Mouse (Mus musculus) small intestine, adult 2 months (tissue): ENCODE measurements around the gene Hdac2. TPM values are rescaled to one million over a fixed set of nuclear protein-coding genes. Genes with fewer than 3 reads are reported as not detected.
A peak's percentile ranks its signal among the peaks of the same experiment; 100 is the strongest.

Experiments
- H3K27ac ChIP-seq: fragments of 200-500 bp; 2 replicates; pipeline ENCODE4 v1.5.1; 2012; ENCODE audit warnings: low read depth, low read length, control low read depth, inconsistent platforms; ENCODE audit not compliant: insufficient read depth
- H3K27me3 ChIP-seq: fragments of 200-500 bp; 2 replicates; pipeline ENCODE4 v1.6.1; 2012; ENCODE audit warnings: mild to moderate bottlenecking, moderate library complexity, low read length, inconsistent platforms; ENCODE audit not compliant: control insufficient read depth, insufficient read depth
- H3K36me3 ChIP-seq: fragments of 200-500 bp; 2 replicates; pipeline ENCODE4 v1.6.1; 2012; ENCODE audit warnings: mild to moderate bottlenecking, low read length, control low read depth, inconsistent platforms; ENCODE audit not compliant: control insufficient read depth, insufficient read depth
- H3K4me1 ChIP-seq: fragments of 200-500 bp; 2 replicates; pipeline ENCODE4 v1.6.1; 2012; ENCODE audit warnings: low read length, inconsistent platforms, mixed read lengths; ENCODE audit not compliant: control insufficient read depth, insufficient read depth, insufficient read length
- H3K4me3 ChIP-seq: fragments of 200-500 bp; 2 replicates; pipeline ENCODE4 v1.5.1; 2012; ENCODE audit warnings: low read depth, mild to moderate bottlenecking, control low read depth, inconsistent platforms, low read length, moderate library complexity
- CTCF ChIP-seq: fragments of 200-500 bp; IDR thresholded peaks from 2 replicates; pipeline ENCODE4 v1.5.1; 2012; ENCODE audit warnings: low read depth, mild to moderate bottlenecking, control low read depth, inconsistent platforms, low read length, moderate library complexity, mixed read lengths; ENCODE audit not compliant: insufficient replicate concordance, insufficient read length; ENCODE audit errors: extremely low read depth
- POLR2A ChIP-seq: fragments of 200-500 bp; IDR thresholded peaks from 2 replicates; pipeline ENCODE4 v1.6.1; 2012; ENCODE audit warnings: low read depth, mild to moderate bottlenecking, control low read depth, inconsistent platforms, low read length, moderate library complexity
- WGBS: fragments of 180-500 bp; shearing (Covaris S2); methylation state at CpG from one replicate; pipeline ENCODE4 v1.1.7; 2018; 5-methylcytosine and 5-hydroxymethylcytosine counted together
- polyA plus RNA-seq: library from polyadenylated mRNA; depleted of rRNA; stranded (reverse); fragments of >200 nt; gene quantifications from 2 replicates; pipeline ENCODE4 v1.2.3, GENCODE M21; 2012

Hdac2 gene
- polyA plus RNA-seq, 1 experiment, result 3.8 TPM

DNA sequence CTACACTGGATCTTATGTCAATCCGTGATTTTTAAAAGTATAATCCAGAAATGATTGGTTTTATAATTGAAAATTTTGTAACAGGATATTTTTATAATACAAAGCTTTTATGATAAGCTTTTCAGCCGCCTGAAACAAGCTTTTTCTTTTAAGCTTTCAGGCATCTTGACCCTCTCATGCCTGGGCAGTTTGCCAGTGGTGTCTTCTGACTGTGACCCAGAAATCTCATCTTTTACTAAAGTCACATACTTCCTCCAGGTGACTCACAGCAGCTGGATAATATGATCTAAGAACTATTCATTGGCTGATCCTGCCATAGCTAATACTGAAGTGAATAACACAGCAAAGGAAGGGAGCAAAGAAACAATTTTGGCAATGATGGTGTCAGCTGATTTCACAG is 9.9 kb upstream of the Hdac2 start:
- Histone ChIP-seq H3K27me3 (no peaks in the 10 kb centered on the region), H3K4me1 (no peaks in the 10 kb centered on the region), H3K36me3 (no peaks in the 10 kb centered on the region), H3K4me3 (no peak overlapping the region), H3K27ac (no peak overlapping the region)
- TF ChIP-seq CTCF (no peak), POLR2A (no peak)
- 48% methylated on average over 2 of the region's 2 CpGs for WGBS

DNA sequence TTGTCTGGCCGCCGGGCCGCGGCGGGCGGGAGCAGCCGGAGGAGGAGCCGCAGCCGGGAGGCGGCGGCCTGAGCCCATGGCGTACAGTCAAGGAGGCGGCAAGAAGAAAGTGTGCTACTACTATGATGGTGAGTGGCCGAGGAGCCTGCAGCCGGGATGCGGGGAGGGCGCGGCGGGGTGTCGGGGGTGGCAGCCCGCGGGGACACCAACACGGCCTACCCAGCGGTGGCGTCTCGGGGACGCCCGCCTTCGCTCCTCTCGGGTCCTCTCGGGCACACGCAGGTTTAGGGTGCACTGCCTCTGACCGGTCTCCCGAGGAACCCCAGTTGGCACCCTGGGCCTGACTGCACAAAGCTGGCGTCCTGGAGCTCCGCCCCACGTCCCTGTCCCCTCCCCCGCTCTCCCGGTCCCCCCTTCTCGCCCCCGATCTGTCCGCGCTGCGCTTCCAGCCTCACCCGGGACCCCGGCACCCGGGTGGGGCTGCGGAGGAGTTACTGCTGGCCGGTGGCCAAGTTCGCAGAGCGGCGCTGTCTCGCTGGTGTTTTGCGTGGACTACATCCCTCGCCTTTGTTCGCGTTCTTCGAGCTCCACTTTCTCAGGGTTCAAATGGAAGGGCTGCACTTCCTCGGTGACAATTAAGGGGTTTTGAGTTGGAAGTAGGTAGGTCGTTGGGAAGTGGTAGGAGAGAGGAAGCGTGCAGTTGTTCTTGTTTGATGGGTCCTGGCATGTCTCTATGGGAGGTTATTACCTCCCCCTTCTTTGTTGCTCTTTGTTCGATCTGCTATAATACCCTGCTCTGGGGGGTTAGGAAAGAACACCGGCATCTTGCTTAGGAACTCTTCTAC is 554 bp downstream of the Hdac2 start:
- TF ChIP-seq POLR2A (no peak; the same call in 1 of the 2 replicates), CTCF (no peak)
- peak overlapping the region; percentile 82 for H3K27ac ChIP-seq
- H3K4me1 ChIP-seq, result peaks cover 2% of the 10 kb centered on the region
- peak overlapping the region; percentile 71 for H3K4me3 ChIP-seq
- H3K36me3 ChIP-seq, result no peaks in the 10 kb centered on the region
- no peaks in the 10 kb centered on the region for H3K27me3 ChIP-seq
- under 1% methylated on average over 61 of the region's 63 CpGs for WGBS

DNA sequence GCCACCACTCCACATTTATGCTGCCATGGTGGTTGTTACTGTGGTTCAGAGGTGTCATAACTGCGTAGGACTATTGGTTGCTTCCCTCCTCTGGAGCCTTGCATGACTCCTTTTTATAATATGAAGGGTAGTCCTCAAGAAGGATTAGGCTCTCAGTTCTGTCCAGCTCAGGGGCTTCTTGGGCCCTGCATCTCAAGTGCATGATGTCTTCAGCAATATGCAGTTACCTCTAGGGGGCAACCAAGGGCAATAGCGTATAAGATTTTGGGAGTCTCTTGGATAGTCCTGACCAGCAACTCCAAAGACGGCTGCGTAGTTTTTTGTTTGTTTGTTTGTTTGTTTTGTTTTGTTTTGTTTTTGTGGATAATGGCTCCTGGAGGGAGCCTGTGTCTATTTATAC is 7.5 kb downstream of the Hdac2 start:
- WGBS, result 95% methylated on average over 4 of the region's 4 CpGs
- no peaks in the 10 kb centered on the region for H3K4me1 ChIP-seq
- H3K27ac ChIP-seq, result no peak overlapping the region
- H3K4me3 ChIP-seq, result no peak overlapping the region
- no peaks in the 10 kb centered on the region for H3K27me3 ChIP-seq
- H3K36me3 ChIP-seq, result peaks cover 3% of the 10 kb centered on the region
- TF ChIP-seq POLR2A (no peak), CTCF (no peak)

DNA sequence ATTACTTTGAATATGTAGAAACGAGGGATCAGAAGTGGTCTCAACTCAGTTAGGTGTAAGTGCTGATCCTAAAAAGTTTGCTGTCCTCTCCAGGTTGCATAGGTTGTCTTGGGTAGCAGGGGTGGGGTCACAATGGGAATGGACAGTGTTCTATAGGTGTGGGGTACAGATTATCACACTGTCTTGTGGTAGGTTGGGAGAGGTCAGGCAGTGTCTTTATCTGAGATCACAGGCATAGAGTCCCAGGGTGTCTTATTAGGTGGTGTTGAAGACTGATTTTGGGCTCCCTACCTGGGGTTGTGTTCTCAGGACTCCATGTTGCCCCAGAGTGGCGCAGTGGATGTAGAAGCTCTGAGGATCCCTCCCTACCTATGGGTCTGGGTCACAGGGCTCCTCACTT is 17.8 kb downstream of the Hdac2 start:
- Histone ChIP-seq H3K27me3 (no peaks in the 10 kb centered on the region), H3K36me3 (peaks cover 40% of the 10 kb centered on the region), H3K4me1 (no peaks in the 10 kb centered on the region), H3K27ac (no peak overlapping the region), H3K4me3 (no peak overlapping the region)
- WGBS, result 97% methylated on average over 2 of the region's 2 CpGs
- no peak for TF ChIP-seq CTCF
- TF ChIP-seq POLR2A, result no peak

DNA sequence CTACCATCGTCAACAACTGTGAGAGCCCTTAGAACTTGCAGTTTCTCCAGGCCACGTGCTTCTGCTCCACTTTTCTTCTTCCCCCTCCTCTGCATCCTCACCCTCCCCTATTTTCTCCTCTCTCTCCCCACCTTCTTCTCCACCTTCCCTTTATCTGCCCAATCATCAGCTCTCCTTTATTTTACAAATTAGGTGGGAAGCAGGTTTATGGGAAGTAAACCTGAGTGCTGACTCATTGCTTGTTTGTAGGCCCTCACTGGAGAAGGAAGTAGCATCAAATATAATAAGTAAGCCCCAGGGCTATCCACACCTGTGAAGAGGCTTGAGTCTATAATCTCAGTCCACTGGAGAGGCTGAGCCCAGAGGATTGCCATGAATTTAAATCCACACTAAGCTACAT is 26.5 kb downstream of the Hdac2 start:
- Histone ChIP-seq H3K36me3 (peaks cover 31% of the 10 kb centered on the region), H3K27me3 (no peaks in the 10 kb centered on the region), H3K4me3 (no peak overlapping the region), H3K4me1 (no peaks in the 10 kb centered on the region), H3K27ac (no peak overlapping the region)
- WGBS, result 92% methylated on average over 2 of the region's 2 CpGs
- TF ChIP-seq POLR2A, result no peak
- no peak for TF ChIP-seq CTCF

DNA sequence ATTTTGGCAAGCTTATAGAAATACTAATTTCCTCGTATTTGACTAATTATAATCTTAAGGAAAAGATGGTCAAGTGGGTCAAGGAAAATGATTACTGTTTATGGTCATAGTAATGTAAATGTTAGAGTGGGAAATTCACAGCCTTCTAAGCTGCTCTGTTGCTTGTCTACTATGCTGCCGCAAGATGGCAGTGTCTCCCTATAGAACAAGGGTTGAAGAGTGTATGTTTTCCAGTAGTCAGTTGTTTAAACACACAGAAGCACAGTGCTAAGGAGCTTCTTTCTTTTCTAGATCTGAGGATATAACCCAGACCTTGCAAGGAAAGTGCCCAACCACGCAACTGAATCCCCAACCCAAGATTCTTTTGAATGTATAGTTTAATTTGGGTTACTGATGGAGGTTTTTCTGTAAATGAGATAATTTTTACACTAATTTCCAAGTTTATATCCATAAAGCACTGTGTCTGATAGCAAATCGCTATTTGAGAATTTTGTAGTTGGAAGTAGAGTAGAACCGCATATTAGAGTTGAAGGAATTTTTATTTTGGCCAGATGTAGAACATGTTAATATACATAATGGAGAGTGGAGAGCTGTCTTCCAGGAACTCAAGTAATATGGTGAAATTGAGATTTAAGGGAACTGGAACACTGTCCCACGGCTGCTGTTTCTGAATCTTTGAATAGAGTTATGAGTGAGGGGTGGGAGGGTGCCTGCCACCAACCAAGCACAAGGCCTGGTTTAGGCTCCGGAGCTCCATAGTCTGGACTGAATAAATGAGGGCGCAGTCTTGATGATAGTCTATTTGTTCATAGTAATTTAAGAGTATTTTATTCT is 40.1 kb downstream of the Hdac2 start:
- Histone ChIP-seq H3K4me3 (no peak overlapping the region), H3K4me1 (no peaks in the 10 kb centered on the region), H3K36me3 (no peaks in the 10 kb centered on the region), H3K27ac (no peak overlapping the region), H3K27me3 (no peaks in the 10 kb centered on the region)
- TF ChIP-seq CTCF (no peak), POLR2A (no peak)
- 48% methylated on average over 8 of the region's 8 CpGs for WGBS

DNA sequence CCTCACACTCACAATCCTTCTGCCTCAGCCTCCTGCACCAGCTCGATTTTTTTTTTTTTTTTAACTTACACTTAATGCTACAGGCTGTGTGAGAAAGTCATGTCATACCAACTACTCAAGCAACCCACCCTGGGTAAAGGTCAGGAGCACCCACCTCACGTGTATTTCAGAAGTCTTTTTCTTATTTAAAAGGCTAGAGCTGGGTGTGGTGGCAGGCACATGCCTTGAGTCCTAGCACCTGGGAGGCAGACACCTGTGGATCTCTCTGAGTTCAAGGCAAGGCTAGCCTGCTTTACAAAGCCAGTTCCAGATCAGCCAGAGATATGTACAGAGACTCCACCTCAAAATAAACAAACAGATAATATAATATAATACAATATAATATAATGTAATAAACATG is 41.4 kb downstream of the Hdac2 start:
- no peaks in the 10 kb centered on the region for H3K4me1 ChIP-seq
- 13% methylated on average over 2 of the region's 2 CpGs for WGBS
- no peak for TF ChIP-seq CTCF
- TF ChIP-seq POLR2A, result no peak
- no peaks in the 10 kb centered on the region for H3K27me3 ChIP-seq
- H3K4me3 ChIP-seq, result no peak overlapping the region
- H3K36me3 ChIP-seq, result no peaks in the 10 kb centered on the region
- H3K27ac ChIP-seq, result no peak overlapping the region
